Mouse (Mus musculus): ENCODE measurements around the gene Tmx2.

DNA sequence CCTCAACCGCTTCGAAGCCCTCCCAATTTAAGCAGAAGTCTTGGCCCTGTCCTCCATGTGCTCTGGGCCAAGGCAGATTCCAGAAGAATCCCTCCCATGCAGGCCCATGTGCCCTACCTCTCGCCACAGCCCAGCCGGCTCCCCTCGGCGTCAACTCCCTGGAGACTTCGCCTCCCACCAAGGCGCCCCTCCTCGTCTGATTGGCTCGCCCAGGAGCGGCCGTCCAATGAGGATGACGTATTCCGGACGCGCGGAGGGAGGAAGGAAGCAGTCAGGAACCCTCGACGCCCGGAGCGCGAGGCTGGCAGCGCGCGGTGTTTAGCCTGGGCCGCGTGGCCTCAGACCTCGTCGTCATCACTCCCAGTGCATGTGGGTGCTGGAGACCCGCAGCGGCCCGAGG, 20.1 kb downstream of the Tmx2 start, which contains the start of gene Btbd18:
- TF ChIP-seq HCFC1 (IDR thresholded peaks at IDR 0.05; ENCODE audit: low read depth, low read length) (no peak), CTCF (IDR thresholded peaks at IDR 0.05 in 2 of 3, conservative IDR thresholded peaks at IDR 0.05 in 1 of 3; ENCODE audit: control insufficient read depth in 1 of 3, insufficient read depth in 1 of 3, low read depth in 2 of 3, low read length in 3 of 3, poor library complexity in 1 of 3, severe bottlenecking in 1 of 3) (no peak)

Data from MEL (cell line).